Mouse (Mus musculus) right cerebral cortex, postnatal 14 days (tissue): ENCODE data around the gene Arfgef2.

ENCODE experiments used
- DNase-seq: peaks from one replicate; pipeline ENCODE4 v3.0.0; 2022

The Arfgef2 gene

GRCm38 (mm10) chr2:166809499-166809898 lies 4.1 kb downstream of the Arfgef2 start:
- no peak for DNase-seq

GRCm38 (mm10) chr2:166810821-166811220 lies 5.4 kb downstream of the Arfgef2 start:
- DNase-seq: no peak

GRCm38 (mm10) chr2:166818463-166819143 lies 13.2 kb downstream of the Arfgef2 start:
- no peak for DNase-seq

GRCm38 (mm10) chr2:166819849-166820248 lies 14.5 kb downstream of the Arfgef2 start:
- no peak for DNase-seq

GRCm38 (mm10) chr2:166820844-166821243 lies 15.5 kb downstream of the Arfgef2 start:
- DNase-seq: no peak

- no peak for DNase-seq
These were observed 16.0 kb downstream of the Arfgef2 start for GRCm38 (mm10) chr2:166821406-166821805.

- no peak for DNase-seq
These were observed 16.9 kb downstream of the Arfgef2 start for GRCm38 (mm10) chr2:166822119-166822826.

GRCm38 (mm10) chr2:166822901-166823300 lies 17.5 kb downstream of the Arfgef2 start:
- no peak for DNase-seq

- DNase-seq: no peak
These were observed 19.0 kb downstream of the Arfgef2 start for GRCm38 (mm10) chr2:166824386-166824785.

GRCm38 (mm10) chr2:166824998-166825397 lies 19.6 kb downstream of the Arfgef2 start:
- no peak for DNase-seq

- no peak for DNase-seq
These were observed 21.3 kb downstream of the Arfgef2 start for GRCm38 (mm10) chr2:166826491-166827224.

- peak; percentile 34 for DNase-seq
These were observed 22.9 kb downstream of the Arfgef2 start for GRCm38 (mm10) chr2:166828306-166828705.

- DNase-seq: no peak
These were observed 25.0 kb downstream of the Arfgef2 start for GRCm38 (mm10) chr2:166830350-166830749.

GRCm38 (mm10) chr2:166834091-166834490 lies 28.7 kb downstream of the Arfgef2 start:
- no peak for DNase-seq

- no peak for DNase-seq
These were observed 29.4 kb downstream of the Arfgef2 start for GRCm38 (mm10) chr2:166834796-166835195.

GRCm38 (mm10) chr2:166835581-166835980 lies 30.2 kb downstream of the Arfgef2 start:
- no peak for DNase-seq

GRCm38 (mm10) chr2:166841813-166842212 lies 36.4 kb downstream of the Arfgef2 start:
- no peak for DNase-seq

- no peak for DNase-seq
These were observed 45.3 kb downstream of the Arfgef2 start for GRCm38 (mm10) chr2:166850691-166851090.

- DNase-seq: no peak
These were observed 46.9 kb downstream of the Arfgef2 start for GRCm38 (mm10) chr2:166852270-166852669.

- no peak for DNase-seq
These were observed 50.4 kb downstream of the Arfgef2 start for GRCm38 (mm10) chr2:166855771-166856170.

- DNase-seq: no peak
These were observed 51.0 kb downstream of the Arfgef2 start for GRCm38 (mm10) chr2:166856366-166856765.

- DNase-seq: no peak
These were observed 51.7 kb downstream of the Arfgef2 start for GRCm38 (mm10) chr2:166857118-166857517.

- no peak for DNase-seq
These were observed 53.8 kb downstream of the Arfgef2 start for GRCm38 (mm10) chr2:166859214-166859613.

- DNase-seq: no peak
These were observed 57.1 kb downstream of the Arfgef2 start for GRCm38 (mm10) chr2:166862505-166862904.
